Mouse (Mus musculus) adrenal gland, postnatal 10 days (tissue): ENCODE data around the gene Fam227a. TPM values are rescaled to one million over a fixed set of nuclear protein-coding genes. Genes with fewer than 3 reads are reported as not detected.

Experiments
- DNase-seq: peaks from one replicate; pipeline ENCODE4 v3.0.0; 2021; ENCODE audit warnings: mixed read lengths
- microRNA-seq: library from miRNA; unstranded; fragments of <30 nt; microRNA quantifications from one replicate; pipeline ENCODE4 v1.2.0, GENCODE M21; 2021
- total RNA-seq, 2 experiments: library from RNA; stranded (reverse); gene quantifications; 2 replicates each; pipeline ENCODE4 v1.2.3; 2021

Fam227a gene
- total RNA-seq, 2 experiments from 2014 or later = 2.8 to 3.1 TPM

- peak; percentile 19 for DNase-seq
Observed at GRCm38 (mm10) chr15:79615501-79615900, 43.3 kb downstream of the Fam227a start.

- DNase-seq = no peak
Observed at GRCm38 (mm10) chr15:79609226-79609625, 49.5 kb downstream of the Fam227a start.

GRCm38 (mm10) chr15:79608214-79608613 is 50.5 kb downstream of the Fam227a start:
- no peak for DNase-seq

DNA sequence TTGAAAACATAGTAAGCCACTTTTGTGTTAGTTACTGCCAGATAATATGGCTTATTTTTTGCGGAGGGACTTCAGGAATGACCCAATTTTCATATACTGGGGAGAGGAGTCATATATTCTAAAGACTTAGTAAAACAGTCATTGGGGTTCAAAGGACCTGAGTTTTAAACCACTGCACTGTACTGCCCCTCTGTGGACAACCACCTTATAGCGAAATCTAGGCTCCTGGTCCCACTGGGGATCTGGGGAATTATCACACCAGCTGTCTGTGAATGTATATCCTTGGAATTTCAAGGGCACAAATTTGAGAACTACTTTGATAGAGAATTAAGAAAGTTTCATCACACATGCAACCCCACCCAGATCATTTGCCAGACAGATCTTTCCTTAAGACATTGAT is 51.0 kb downstream of the Fam227a start:
- DNase-seq = peak; percentile 50

DNA sequence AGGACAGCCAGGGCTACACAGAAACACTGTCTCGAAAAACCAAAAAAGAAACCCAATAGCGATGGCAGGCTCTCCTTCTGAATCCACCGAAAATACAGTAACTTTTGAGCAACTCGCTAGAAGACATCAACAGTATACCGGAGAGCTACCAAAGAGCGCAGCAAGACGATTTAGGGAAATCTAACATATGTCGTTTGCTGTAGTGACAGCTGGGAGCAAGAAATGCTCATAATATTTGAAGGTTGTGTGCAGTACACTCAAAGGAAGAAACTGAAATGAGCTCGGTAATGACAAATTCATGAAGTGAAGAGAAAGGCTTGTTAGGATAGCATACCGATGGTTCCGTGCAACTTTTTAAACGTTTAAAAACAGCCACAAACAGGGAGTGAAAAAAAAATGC is 52.6 kb downstream of the Fam227a start:
- no peak for DNase-seq

DNA sequence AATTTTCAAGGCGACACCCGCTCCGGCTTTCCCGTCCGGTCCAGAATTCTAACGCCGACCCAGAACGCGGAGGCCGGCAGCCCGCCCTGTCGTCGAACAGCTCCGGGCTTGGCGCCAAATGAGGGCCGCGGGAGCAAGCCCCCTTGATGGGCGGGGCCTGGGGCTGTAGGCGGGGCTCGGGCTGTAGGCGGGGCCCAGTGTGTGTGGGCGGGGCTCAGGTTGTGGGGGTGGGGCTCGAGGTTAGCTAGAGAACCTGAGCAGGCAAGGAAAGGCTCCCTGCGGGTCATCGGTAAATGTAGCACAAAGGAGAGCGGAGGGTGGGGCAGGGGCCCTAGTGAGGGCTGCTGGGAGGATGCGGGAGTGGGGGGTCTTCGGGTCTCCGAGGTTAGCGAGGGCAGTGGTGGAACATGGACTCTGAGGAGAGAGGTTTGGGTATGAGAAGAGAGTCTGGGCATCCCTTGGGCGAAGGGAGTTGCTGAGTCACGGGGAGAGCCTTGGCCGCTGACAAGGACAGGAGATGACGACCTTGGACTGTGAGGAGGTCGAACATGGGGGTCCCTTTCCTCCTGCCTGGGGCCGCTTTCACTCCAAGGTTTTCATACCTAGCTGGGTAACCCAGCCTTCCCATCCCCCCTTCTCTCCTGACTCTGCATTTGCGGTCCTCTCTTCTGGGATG is 53.6 kb downstream of the Fam227a start, which contains the start of gene Dmc1:
Gene Dmc1, minus strand, starts transcription at position 120 of the 676 bp plus-strand sequence.
- peak; percentile 78 for DNase-seq

DNA sequence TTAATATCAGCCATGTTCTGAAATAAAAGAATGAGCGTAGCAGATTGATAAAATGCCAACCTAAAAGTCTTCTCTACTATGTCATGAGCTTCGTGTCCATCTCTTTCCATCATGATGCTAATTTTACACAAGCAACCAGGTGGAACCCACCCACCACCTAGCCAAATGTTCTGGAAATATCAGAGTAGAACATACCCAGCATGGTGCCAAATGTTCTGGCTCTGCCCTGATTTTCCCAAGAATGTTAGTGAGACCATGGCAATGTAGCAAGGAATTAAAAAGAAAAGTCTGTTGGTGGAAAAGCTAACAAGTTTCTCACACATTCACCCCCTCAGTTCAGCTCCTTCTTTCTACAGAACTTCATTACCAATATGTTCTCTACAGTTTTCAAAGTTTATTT is 58.6 kb downstream of the Fam227a start:
- DNase-seq = no peak

DNA sequence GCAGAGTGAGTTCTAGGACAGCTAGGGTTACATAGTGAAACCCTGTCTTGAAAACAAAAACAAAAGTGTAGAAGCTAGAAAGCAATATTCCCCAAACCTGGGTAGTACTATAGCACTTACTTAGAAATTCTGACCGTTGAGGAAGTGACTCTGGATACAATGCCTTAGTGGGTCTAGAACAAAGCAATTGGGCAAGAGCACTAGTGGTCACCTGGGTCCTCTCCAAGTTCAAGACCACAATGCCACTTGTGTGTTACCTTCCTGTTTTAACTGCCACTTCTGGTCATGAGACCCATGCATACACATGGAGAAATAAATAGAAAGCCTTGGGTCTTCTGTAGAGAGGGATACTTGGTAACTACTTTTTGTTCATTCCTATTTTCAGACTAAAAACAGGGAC is 60.0 kb downstream of the Fam227a start:
- DNase-seq = no peak

- DNase-seq = no peak
Observed at GRCm38 (mm10) chr15:79581581-79581980, 77.2 kb downstream of the Fam227a start.

GRCm38 (mm10) chr15:79577671-79578426 is 80.9 kb downstream of the Fam227a start:
- DNase-seq = no peak

GRCm38 (mm10) chr15:79576947-79577346 is 81.8 kb downstream of the Fam227a start:
- no peak for DNase-seq

DNA sequence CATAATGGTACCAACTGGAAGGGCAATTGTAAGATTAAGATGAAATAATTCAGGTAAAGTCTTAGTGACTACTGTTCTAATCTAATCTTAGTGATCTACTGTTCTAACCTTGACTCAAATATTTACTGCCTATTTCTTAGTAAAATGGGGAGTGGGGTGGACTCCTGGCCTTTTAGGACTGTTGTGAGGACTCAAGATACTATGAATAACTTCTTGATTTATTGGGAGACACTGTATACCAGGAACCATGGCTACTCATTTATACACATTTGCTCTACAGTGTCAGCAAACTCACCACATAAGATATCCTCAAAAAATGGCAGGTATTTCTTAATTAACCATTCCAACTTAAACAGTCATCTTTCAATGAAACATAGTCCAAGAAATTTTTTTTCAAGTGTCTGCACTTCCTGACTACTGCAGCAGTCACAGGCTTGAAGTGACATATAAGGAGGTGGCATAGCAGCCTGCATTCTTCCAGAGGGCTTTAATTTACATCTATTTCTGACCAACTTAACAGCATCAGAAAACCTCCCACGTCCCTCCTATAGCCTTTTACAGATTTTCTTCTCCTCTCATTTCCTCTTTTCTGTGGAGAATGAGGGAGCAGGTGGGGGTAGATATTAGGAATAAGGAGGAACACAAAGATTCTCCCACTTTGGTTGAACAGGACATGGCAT is 83.1 kb downstream of the Fam227a start:
- DNase-seq = no peak

- DNase-seq = no peak
Observed at GRCm38 (mm10) chr15:79562417-79562816, 96.3 kb downstream of the Fam227a start.

DNA sequence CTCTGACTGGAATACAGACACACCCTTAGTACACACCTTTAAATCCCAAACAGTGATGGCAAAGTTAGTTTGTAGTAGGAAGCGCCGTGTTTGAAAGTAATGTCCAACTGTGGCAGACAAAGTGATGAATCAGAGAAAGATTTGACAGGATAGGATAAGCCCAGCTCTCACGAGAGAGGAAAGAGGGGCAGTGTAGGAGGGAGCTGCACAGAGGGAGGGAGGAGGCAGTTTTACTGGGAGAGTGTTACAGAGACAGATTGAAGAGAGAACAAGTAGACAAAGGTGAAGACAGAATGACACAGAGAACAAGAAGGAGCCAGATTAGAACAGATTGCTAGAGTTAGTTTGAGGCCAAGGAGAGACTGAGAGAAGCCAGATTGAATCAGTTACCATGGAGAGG is 99.1 kb downstream of the Fam227a start:
- DNase-seq = no peak

Small RNAs within 50 kb of the gene (microRNA-seq; reads per million reads assigned to microRNA genes)
- not detected for gene Gm27903

Other genes with a start within 250 kb of the Fam227a start
- 10 to 100 TPM; 65.7 to 77.7 TPM for gene Csnk1e, start 203.4 kb downstream of the Fam227a start, total RNA-seq
- under 1 TPM in 1 of 2 experiments, not detected in 1; 0.24 TPM for gene Kcnj4, start 153.7 kb downstream of the Fam227a start, total RNA-seq
- 10 to 100 TPM; 11.4 to 13.2 TPM for gene Kdelr3, start 142.5 kb downstream of the Fam227a start, total RNA-seq
- gene Ddx17, start 112.2 kb downstream of the Fam227a start, total RNA-seq = 100 to 1,000 TPM; 223 to 364 TPM
- gene Dmc1, start 53.8 kb downstream of the Fam227a start, total RNA-seq = 1 to 10 TPM; 1.4 to 1.8 TPM
- gene Cby1, start 243 bp upstream of the Fam227a start, total RNA-seq = 10 to 100 TPM; 22.7 to 26.0 TPM
- 100 to 1,000 TPM; 143 to 156 TPM for gene Tomm22, start 11.9 kb upstream of the Fam227a start, total RNA-seq
- 10 to 100 TPM; 45.1 to 50.7 TPM for gene Josd1, start 29.0 kb upstream of the Fam227a start, total RNA-seq
- 10 to 100 TPM; 26.7 to 30.0 TPM for gene Gtpbp1, start 31.9 kb upstream of the Fam227a start, total RNA-seq
- 10 to 100 TPM; 68.2 to 83.6 TPM for gene Sun2, start 83.6 kb upstream of the Fam227a start, total RNA-seq
- gene Dnal4, start 118.9 kb upstream of the Fam227a start, total RNA-seq = 10 to 100 TPM; 16.1 to 19.5 TPM
- 1 to 10 TPM; 8.2 to 9.5 TPM for gene Nptxr, start 145.8 kb upstream of the Fam227a start, total RNA-seq
- 1 to 10 TPM; 1.2 to 1.7 TPM for gene Npcd, start 175.3 kb upstream of the Fam227a start, total RNA-seq
- gene Cbx6, start 175.7 kb upstream of the Fam227a start, total RNA-seq = 10 to 100 TPM; 58.8 to 68.4 TPM
- 10 to 100 TPM; 16.0 to 30.6 TPM for gene Apobec3, start 232.7 kb upstream of the Fam227a start, total RNA-seq